Mouse (Mus musculus) lung, postnatal 14 days (tissue): ENCODE data around the gene Pex26.

Experiments used
- DNase-seq: peaks from one replicate; pipeline ENCODE4 v3.0.0; 2021

Gene Pex26

GRCm38 (mm10) chr6:121183414-121184173 is at the start of gene Pex26:
TSS of gene Pex26 (plus strand) at chr6:121183667.
- peak; percentile 91 for DNase-seq

GRCm38 (mm10) chr6:121134249-121134648 is 49.2 kb upstream of the Pex26 start:
- DNase-seq: no peak

- DNase-seq: no peak
Observed at GRCm38 (mm10) chr6:121134884-121135283, 48.6 kb upstream of the Pex26 start.

GRCm38 (mm10) chr6:121137222-121137621 is 46.2 kb upstream of the Pex26 start:
- DNase-seq: no peak

- DNase-seq: no peak
Observed at GRCm38 (mm10) chr6:121138338-121139040, 45.0 kb upstream of the Pex26 start.

- no peak for DNase-seq
Observed at GRCm38 (mm10) chr6:121139271-121139670, 44.2 kb upstream of the Pex26 start.

GRCm38 (mm10) chr6:121142298-121142697 is 41.2 kb upstream of the Pex26 start:
- no peak for DNase-seq

- no peak for DNase-seq
Observed at GRCm38 (mm10) chr6:121143439-121143838, 40.0 kb upstream of the Pex26 start.

- DNase-seq: peak; percentile 62
Observed at GRCm38 (mm10) chr6:121144066-121144465, 39.4 kb upstream of the Pex26 start.

- DNase-seq: no peak
Observed at GRCm38 (mm10) chr6:121145010-121145604, 38.4 kb upstream of the Pex26 start.

GRCm38 (mm10) chr6:121145906-121146305 is 37.6 kb upstream of the Pex26 start:
- no peak for DNase-seq

GRCm38 (mm10) chr6:121146798-121147197 is 36.7 kb upstream of the Pex26 start:
- DNase-seq: no peak

GRCm38 (mm10) chr6:121148360-121148759 is 35.1 kb upstream of the Pex26 start:
- DNase-seq: no peak

GRCm38 (mm10) chr6:121149420-121149819 is 34.0 kb upstream of the Pex26 start:
- no peak for DNase-seq

- DNase-seq: no peak
Observed at GRCm38 (mm10) chr6:121150126-121150525, 33.3 kb upstream of the Pex26 start.

GRCm38 (mm10) chr6:121151732-121152131 is 31.7 kb upstream of the Pex26 start:
- DNase-seq: peak; percentile 70

- DNase-seq: no peak
Observed at GRCm38 (mm10) chr6:121153177-121153576, 30.3 kb upstream of the Pex26 start.

GRCm38 (mm10) chr6:121154451-121155300 is 28.8 kb upstream of the Pex26 start:
- no peak for DNase-seq

- peak; percentile 44 for DNase-seq
Observed at GRCm38 (mm10) chr6:121156030-121156429, 27.4 kb upstream of the Pex26 start.

- no peak for DNase-seq
Observed at GRCm38 (mm10) chr6:121159616-121160015, 23.9 kb upstream of the Pex26 start.

- no peak for DNase-seq
Observed at GRCm38 (mm10) chr6:121160126-121160525, 23.3 kb upstream of the Pex26 start.

GRCm38 (mm10) chr6:121162616-121163015 is 20.9 kb upstream of the Pex26 start:
- DNase-seq: no peak

GRCm38 (mm10) chr6:121166098-121166552 is 17.3 kb upstream of the Pex26 start:
- no peak for DNase-seq
